Mouse (Mus musculus): ENCODE results near the gene Mylk. TPM values are rescaled to one million over a fixed set of nuclear protein-coding genes. Genes with fewer than 3 reads are reported as not detected.

Gene Mylk
- polyA plus RNA-seq, 1 experiment = 0.23 TPM

DNA sequence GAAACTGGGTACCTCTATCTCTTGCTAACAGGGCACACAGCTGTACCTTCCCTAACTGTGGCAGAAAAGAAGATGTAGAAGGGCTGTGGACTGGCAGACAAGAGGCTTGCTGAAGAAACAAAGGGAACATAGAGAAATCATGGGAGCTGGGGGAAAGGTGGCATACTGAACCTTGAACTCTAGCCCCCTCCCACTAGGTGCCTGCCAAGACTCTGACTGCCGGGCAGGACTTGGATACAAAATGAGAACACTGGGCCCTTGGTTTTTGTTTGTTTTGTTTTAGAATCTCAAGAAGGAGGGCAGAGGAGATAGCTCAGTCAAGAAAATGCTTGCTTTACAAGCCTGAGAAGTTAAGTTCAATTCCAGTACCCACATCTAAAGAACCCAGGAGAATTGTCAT is 262.4 kb downstream of the Mylk start:
- no peak for TF ChIP-seq MAX (IDR thresholded peaks at IDR 0.05)
- no peak for TF ChIP-seq CTCF (IDR thresholded peaks at IDR 0.05; ENCODE audit: control insufficient read depth, insufficient read depth, insufficient read length)
- no peak for TF ChIP-seq USF1 (IDR thresholded peaks at IDR 0.05; ENCODE audit: low read depth)
- no peak for TF ChIP-seq FOSL1 (IDR thresholded peaks at IDR 0.05; ENCODE audit: insufficient read depth, low read length, poor library complexity, severe bottlenecking)
- no peak for TF ChIP-seq MYOD1 (IDR thresholded peaks at IDR 0.05; ENCODE audit: control insufficient read depth, insufficient read length, low read depth)
- TF ChIP-seq MYOG (IDR thresholded peaks at IDR 0.05; ENCODE audit: control insufficient read depth, extremely low read depth, insufficient read length) = no peak
- TF ChIP-seq CEBPB (IDR thresholded peaks at IDR 0.05; ENCODE audit: low read depth) = no peak
- no peaks in the 10 kb centered on the region for H3K79me2 ChIP-seq (ENCODE audit: control insufficient read depth, insufficient read depth)
- no peak overlapping the region for H3K4me3 ChIP-seq (ENCODE audit: insufficient read depth, poor library complexity, severe bottlenecking)
- peaks cover 6% of the 10 kb centered on the region for H3K27me3 ChIP-seq (ENCODE audit: control insufficient read depth, insufficient read depth, insufficient read length)
- H3K79me3 ChIP-seq (ENCODE audit: low read depth) = no peaks in the 10 kb centered on the region
- no peak overlapping the region for H3ac ChIP-seq (ENCODE audit: control insufficient read depth, insufficient read length, low read depth)
- no peaks in the 10 kb centered on the region for H3K36me3 ChIP-seq (ENCODE audit: control insufficient read depth, insufficient read depth)

DNA sequence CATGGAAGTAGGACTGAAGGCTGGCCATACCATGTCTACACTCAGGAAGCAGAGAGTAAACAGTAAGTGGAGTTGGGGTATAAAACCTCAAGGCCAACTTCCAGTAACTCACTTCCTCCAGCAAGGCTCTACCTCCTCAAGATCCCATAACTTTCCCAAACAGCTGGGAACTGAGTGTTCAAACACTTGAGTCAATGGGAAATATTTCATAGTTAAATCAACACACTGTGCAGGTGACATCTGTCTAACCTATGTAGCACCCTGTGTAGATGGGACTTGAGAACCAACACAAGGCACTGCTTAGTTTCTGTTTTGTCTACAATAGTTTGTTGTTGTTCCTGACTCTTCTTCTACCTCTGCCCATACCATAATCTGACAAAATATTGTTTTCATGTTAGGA is 263.4 kb downstream of the Mylk start:
- no peaks in the 10 kb centered on the region for H3K36me3 ChIP-seq (ENCODE audit: control insufficient read depth, insufficient read depth)
- no peaks in the 10 kb centered on the region for H3K79me3 ChIP-seq (ENCODE audit: low read depth)
- H3K79me2 ChIP-seq (ENCODE audit: control insufficient read depth, insufficient read depth) = no peaks in the 10 kb centered on the region
- H3K4me3 ChIP-seq (ENCODE audit: insufficient read depth, poor library complexity, severe bottlenecking) = no peak overlapping the region
- no peak overlapping the region for H3ac ChIP-seq (ENCODE audit: control insufficient read depth, insufficient read length, low read depth)
- H3K27me3 ChIP-seq (ENCODE audit: control insufficient read depth, insufficient read depth, insufficient read length) = peaks cover 5% of the 10 kb centered on the region
- TF ChIP-seq CTCF (IDR thresholded peaks at IDR 0.05; ENCODE audit: control insufficient read depth, insufficient read depth, insufficient read length) (no peak), CEBPB (IDR thresholded peaks at IDR 0.05; ENCODE audit: low read depth) (no peak), FOSL1 (IDR thresholded peaks at IDR 0.05; ENCODE audit: insufficient read depth, low read length, poor library complexity, severe bottlenecking) (no peak), MYOD1 (IDR thresholded peaks at IDR 0.05; ENCODE audit: control insufficient read depth, insufficient read length, low read depth) (no peak), MYOG (IDR thresholded peaks at IDR 0.05; ENCODE audit: control insufficient read depth, extremely low read depth, insufficient read length) (no peak), MAX (IDR thresholded peaks at IDR 0.05) (no peak), USF1 (IDR thresholded peaks at IDR 0.05; ENCODE audit: low read depth) (no peak)

- Histone ChIP-seq H3K4me3 (ENCODE audit: insufficient read depth, poor library complexity, severe bottlenecking) (no peak overlapping the region), H3K79me2 (ENCODE audit: control insufficient read depth, insufficient read depth) (no peaks in the 10 kb centered on the region), H3K27me3 (ENCODE audit: control insufficient read depth, insufficient read depth, insufficient read length) (no peaks in the 10 kb centered on the region), H3K36me3 (ENCODE audit: control insufficient read depth, insufficient read depth) (no peaks in the 10 kb centered on the region), H3K79me3 (ENCODE audit: low read depth) (no peaks in the 10 kb centered on the region), H3ac (ENCODE audit: control insufficient read depth, insufficient read length, low read depth) (no peak overlapping the region)
- TF ChIP-seq MYOG (IDR thresholded peaks at IDR 0.05; ENCODE audit: control insufficient read depth, extremely low read depth, insufficient read length) = no peak
- no peak for TF ChIP-seq CTCF (IDR thresholded peaks at IDR 0.05; ENCODE audit: control insufficient read depth, insufficient read depth, insufficient read length)
- no peak for TF ChIP-seq MYOD1 (IDR thresholded peaks at IDR 0.05; ENCODE audit: control insufficient read depth, insufficient read length, low read depth)
- no peak for TF ChIP-seq CEBPB (IDR thresholded peaks at IDR 0.05; ENCODE audit: low read depth)
Measured at GRCm38 (mm10) chr16:35013501-35013900, 268.5 kb downstream of the Mylk start.

GRCm38 (mm10) chr16:35016491-35016890 is 271.5 kb downstream of the Mylk start:
- TF ChIP-seq CTCF (IDR thresholded peaks at IDR 0.05; ENCODE audit: control insufficient read depth, insufficient read depth, insufficient read length) = no peak
- TF ChIP-seq FOSL1 (IDR thresholded peaks at IDR 0.05; ENCODE audit: insufficient read depth, low read length, poor library complexity, severe bottlenecking) = no peak
- no peak for TF ChIP-seq USF1 (IDR thresholded peaks at IDR 0.05; ENCODE audit: low read depth)
- Histone ChIP-seq H3ac (ENCODE audit: control insufficient read depth, insufficient read length, low read depth) (no peak overlapping the region), H3K27me3 (ENCODE audit: control insufficient read depth, insufficient read depth, insufficient read length) (no peaks in the 10 kb centered on the region), H3K36me3 (ENCODE audit: control insufficient read depth, insufficient read depth) (no peaks in the 10 kb centered on the region), H3K79me2 (ENCODE audit: control insufficient read depth, insufficient read depth) (no peaks in the 10 kb centered on the region), H3K79me3 (ENCODE audit: low read depth) (no peaks in the 10 kb centered on the region), H3K4me3 (ENCODE audit: insufficient read depth, poor library complexity, severe bottlenecking) (no peak overlapping the region)

DNA sequence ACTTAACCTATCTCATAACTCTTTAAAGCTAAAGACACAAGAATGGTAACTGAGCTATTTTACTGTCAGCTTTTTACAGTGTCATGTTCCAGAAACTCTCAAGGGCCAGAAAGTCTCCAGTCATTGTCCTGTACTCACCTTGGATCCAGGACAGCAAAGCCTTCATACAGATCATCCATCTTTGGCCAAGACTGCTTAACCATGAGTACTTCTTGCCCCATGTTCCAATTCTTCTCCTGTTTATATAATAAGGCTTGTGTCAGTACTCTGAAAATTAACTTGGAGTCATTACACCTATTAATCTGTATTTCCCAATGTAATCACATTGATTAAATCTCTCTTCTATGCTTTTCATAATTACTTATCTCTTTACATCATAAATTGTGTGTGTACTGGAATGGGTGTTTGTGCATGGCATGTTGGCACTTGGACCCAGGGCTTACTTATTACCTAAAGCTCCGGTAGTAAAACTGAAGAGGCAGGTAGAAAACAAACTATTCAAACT is 273.5 kb downstream of the Mylk start:
- no peak for TF ChIP-seq CEBPB (IDR thresholded peaks at IDR 0.05; ENCODE audit: low read depth)
- no peak for TF ChIP-seq CTCF (IDR thresholded peaks at IDR 0.05; ENCODE audit: control insufficient read depth, insufficient read depth, insufficient read length)
- no peak for TF ChIP-seq MYOD1 (IDR thresholded peaks at IDR 0.05; ENCODE audit: control insufficient read depth, insufficient read length, low read depth)
- TF ChIP-seq FOSL1 (IDR thresholded peaks at IDR 0.05; ENCODE audit: insufficient read depth, low read length, poor library complexity, severe bottlenecking) = no peak
- TF ChIP-seq MAX (IDR thresholded peaks at IDR 0.05) = no peak
- TF ChIP-seq MYOG (IDR thresholded peaks at IDR 0.05; ENCODE audit: control insufficient read depth, extremely low read depth, insufficient read length) = no peak
- no peak for TF ChIP-seq USF1 (IDR thresholded peaks at IDR 0.05; ENCODE audit: low read depth)
- no peaks in the 10 kb centered on the region for H3K27me3 ChIP-seq (ENCODE audit: control insufficient read depth, insufficient read depth, insufficient read length)
- H3ac ChIP-seq (ENCODE audit: control insufficient read depth, insufficient read length, low read depth) = no peak overlapping the region
- H3K36me3 ChIP-seq (ENCODE audit: control insufficient read depth, insufficient read depth) = no peaks in the 10 kb centered on the region
- H3K79me3 ChIP-seq (ENCODE audit: low read depth) = peaks cover 3% of the 10 kb centered on the region
- peaks cover 6% of the 10 kb centered on the region for H3K79me2 ChIP-seq (ENCODE audit: control insufficient read depth, insufficient read depth)
- no peak overlapping the region for H3K4me3 ChIP-seq (ENCODE audit: insufficient read depth, poor library complexity, severe bottlenecking)

GRCm38 (mm10) chr16:35021903-35022241 is 276.9 kb downstream of the Mylk start:
- Histone ChIP-seq H3ac (ENCODE audit: control insufficient read depth, insufficient read length, low read depth) (no peak overlapping the region), H3K27me3 (ENCODE audit: control insufficient read depth, insufficient read depth, insufficient read length) (no peaks in the 10 kb centered on the region), H3K4me3 (ENCODE audit: insufficient read depth, poor library complexity, severe bottlenecking) (no peak overlapping the region), H3K36me3 (ENCODE audit: control insufficient read depth, insufficient read depth) (no peaks in the 10 kb centered on the region), H3K79me3 (ENCODE audit: low read depth) (peaks cover 3% of the 10 kb centered on the region), H3K79me2 (ENCODE audit: control insufficient read depth, insufficient read depth) (peaks cover 10% of the 10 kb centered on the region)
- TF ChIP-seq CEBPB (IDR thresholded peaks at IDR 0.05; ENCODE audit: low read depth) = no peak
- no peak for TF ChIP-seq MAX (IDR thresholded peaks at IDR 0.05)
- no peak for TF ChIP-seq CTCF (IDR thresholded peaks at IDR 0.05; ENCODE audit: control insufficient read depth, insufficient read depth, insufficient read length)
- TF ChIP-seq MYOD1 (IDR thresholded peaks at IDR 0.05; ENCODE audit: control insufficient read depth, insufficient read length, low read depth) = no peak
- no peak for TF ChIP-seq USF1 (IDR thresholded peaks at IDR 0.05; ENCODE audit: low read depth)
- TF ChIP-seq MYOG (IDR thresholded peaks at IDR 0.05; ENCODE audit: control insufficient read depth, extremely low read depth, insufficient read length) = no peak
- TF ChIP-seq FOSL1 (IDR thresholded peaks at IDR 0.05; ENCODE audit: insufficient read depth, low read length, poor library complexity, severe bottlenecking) = no peak
